Mouse (Mus musculus) left cerebral cortex, adult 18-20 months (tissue): ENCODE data around the gene Ccdc85c. TPM values are rescaled to one million over a fixed set of nuclear protein-coding genes. Genes with fewer than 3 reads are reported as not detected.

Experiments used
- DNase-seq, 2 experiments: peaks; one replicate each; pipeline ENCODE4 v3.0.0; 2021 to 2022; ENCODE audit warnings: low spot score in 2 of 2, mixed read lengths in 1 of 2
- long read RNA-seq, 2 experiments: library from polyadenylated mRNA; stranded (forward); transcript quantifications; one replicate each; pipeline ENCODE4 v2.0.0; 2021
- total RNA-seq, 2 experiments: library from RNA; stranded (reverse); gene quantifications; 2 replicates each; pipeline ENCODE4 v1.2.3; 2021

The Ccdc85c gene
- 10 to 100 TPM; 75.6 to 77.6 TPM for total RNA-seq
- long read RNA-seq, experiment 1, full-length matches to known transcripts, result 5 of 7 reads
- long read RNA-seq, experiment 1, partial matches to known transcripts, result 0 of 7 reads
- long read RNA-seq, experiment 1, other reads (novel, unspliced or antisense), result 2 of 7 reads
- long read RNA-seq, experiment 2, full-length matches to known transcripts, result 2 of 8 reads
- long read RNA-seq, experiment 2, partial matches to known transcripts, result 1 of 8 reads
- long read RNA-seq, experiment 2, other reads (novel, unspliced or antisense), result 5 of 8 reads

DNA sequence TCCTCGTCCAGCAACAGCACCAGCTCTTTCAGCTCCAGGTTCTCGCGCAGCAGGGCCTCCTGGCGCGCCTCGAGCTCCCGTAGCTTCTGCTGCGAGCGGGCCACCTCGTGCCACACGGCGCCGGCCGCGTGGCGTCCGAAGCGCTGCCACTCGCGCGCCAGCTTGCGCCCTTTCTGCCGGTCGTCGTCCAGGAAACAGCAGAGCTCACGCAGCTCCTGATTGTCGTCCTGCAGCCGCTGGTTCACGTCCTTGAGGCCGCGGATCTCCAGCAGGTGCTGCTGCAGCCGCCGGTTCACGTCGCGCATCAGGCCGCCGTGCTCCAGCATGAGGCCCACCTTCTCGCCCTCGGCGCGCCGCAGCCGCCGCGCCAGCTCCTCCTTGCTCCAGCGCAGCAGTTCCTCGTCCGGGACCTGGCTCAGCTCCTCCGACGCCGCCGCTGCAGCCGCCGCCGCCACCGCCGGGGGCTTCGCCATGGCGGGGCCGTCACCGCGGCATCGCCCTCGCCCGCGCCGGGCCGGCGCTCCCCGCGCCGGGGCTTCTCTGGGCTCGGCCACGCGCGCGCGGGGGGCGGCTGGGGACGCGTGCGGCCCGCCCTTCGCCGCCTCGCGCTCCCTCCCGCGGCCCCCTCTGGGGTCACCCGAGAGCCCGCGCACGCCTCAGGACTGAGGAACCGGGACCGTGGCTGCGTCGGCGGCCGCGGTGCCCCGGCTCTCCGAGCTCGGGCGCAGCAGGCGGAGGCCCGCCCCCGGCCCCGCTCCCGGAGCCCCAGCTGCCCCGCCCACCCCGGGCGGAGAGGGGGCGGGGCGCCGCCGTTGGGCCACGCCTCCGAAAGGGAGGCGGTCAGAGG is at the start of gene Ccdc85c:
Gene Ccdc85c (minus strand): TSS at position 765 of the 847 bp plus-strand sequence.
- peak; percentile 28 to 45 for DNase-seq

DNA sequence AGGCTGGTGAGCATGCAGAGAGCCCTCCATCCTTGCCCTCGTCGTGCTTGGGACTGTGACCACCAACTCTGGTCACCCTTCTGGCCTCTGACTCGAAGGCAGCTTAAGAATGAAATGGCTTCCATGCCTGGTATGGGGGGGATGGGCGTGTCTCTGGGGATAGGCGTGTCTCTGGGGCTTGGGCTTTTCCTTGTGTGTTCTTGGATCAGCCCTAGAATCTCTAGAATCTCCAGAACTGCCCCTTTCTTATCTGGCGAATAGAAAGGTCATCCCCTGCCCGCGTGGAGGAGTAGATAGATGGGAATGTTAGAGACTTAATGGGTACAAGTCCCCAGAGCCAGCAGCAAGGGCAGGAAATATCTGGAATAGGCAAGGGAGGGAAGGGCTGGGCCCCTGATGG is 44.9 kb upstream of the Ccdc85c start:
- no peak for DNase-seq

DNA sequence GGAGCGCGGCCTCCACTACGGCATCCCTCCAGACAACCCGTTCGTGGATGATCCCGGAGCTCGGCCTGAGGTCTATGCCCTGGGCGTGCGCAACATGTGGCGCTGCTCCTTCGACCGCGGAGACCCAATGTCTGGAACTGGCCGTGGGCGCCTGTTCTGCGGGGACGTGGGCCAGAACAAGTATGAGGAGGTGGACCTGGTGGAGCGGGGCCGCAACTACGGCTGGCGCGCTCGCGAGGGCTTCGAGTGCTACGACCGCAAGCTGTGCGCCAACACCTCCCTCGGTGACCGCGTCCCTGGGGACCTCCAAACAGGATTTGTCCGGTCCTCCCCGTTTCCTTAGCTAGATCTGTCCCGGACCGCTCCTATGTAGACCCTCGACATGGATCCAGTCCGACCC is 43.3 kb upstream of the Ccdc85c start:
- DNase-seq, result no peak

DNA sequence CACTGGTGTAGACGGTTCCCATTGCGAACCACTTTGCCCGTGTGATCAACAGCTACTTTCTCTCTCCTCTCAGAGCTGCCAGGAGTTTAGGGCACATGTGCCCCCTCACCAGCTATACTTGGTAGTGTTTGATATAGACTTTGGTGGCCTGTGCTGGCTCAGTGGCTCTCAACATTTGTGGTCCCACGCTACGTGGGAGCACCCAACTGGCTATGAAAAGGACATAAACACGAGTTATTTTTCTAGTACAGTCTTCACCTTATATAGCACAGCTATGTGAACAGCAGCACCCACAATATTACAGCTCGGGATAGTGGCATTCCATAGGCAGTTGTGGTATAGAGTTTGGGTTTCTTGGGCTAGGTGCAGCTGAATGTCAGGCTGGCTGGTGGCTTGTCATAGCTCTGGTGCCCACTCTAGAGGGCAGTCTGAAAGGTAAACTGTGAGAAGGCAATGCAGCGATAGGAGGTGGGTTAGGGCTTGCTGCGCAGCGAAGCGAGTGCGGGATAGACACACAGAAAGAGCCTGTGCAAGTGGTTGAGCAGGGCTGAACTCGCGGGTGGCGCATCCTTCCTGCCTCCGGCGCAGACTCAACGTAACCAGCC is 42.7 kb upstream of the Ccdc85c start:
- DNase-seq, result no peak

DNA sequence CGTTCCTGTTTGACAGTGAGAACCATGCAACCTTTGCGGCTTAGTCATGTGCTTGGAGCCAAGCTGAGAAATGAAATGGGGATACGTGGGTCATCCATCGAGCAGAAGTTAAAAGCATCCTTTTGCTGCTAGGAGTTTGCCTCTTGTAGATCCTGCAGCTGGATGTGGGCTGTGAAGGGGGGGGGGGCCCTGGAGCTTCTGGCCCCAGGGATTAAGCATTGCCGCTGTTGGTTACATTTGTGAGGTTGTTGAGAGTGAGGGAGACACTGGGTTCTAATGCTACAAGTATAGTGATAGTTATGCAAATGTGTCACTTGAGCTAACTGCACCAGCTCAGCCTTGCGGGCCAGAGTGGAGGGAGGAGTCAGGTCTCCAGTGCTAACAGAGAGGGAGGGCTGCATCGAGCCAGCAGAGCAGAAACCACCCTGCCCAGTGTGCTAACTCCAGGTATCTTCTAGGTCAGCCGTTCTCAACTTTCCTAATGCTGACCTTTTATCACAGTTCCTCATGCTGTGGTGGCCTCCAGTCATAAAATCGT is 42.0 kb upstream of the Ccdc85c start:
- DNase-seq, result no peak

DNA sequence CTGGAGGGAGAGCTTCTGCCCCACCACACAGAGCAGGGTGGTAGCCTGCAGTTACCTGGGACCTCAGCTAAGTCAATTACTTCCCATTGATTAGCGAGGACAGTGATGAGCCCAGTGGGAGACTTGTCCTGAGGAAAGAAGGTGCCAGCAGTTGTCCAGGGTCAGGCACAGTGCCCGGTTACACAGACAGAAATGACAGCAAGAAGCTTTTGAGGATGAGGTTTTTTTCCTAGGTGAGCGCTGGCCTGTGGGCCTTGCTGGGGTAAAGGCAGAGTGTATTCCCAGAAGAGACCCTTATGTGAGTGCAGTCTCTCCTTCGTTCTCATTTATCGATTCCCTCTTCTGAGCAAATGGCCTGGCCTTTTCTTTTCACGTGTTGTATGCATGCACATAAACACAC is 41.4 kb upstream of the Ccdc85c start:
- DNase-seq, result no peak

DNA sequence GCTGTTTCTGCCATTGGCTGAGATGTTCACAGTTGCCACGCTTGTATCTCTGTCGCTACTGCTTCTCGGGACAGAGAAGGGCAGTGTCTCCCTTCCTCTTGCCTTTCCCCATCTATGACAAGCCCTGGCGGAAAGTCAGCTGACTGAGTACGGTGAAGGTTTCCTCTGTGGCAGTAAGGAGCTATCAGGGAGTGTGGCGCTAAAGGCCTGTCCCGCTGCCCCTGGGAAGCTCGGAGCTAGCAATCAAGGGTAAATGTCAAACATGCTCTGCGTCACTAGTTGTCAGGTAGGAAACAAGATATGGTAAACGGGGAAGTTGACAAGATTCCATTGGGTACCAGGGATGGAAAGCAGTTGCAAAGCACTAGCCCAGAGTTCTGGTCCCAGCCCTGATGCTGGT is 40.6 kb upstream of the Ccdc85c start:
- DNase-seq, result no peak

DNA sequence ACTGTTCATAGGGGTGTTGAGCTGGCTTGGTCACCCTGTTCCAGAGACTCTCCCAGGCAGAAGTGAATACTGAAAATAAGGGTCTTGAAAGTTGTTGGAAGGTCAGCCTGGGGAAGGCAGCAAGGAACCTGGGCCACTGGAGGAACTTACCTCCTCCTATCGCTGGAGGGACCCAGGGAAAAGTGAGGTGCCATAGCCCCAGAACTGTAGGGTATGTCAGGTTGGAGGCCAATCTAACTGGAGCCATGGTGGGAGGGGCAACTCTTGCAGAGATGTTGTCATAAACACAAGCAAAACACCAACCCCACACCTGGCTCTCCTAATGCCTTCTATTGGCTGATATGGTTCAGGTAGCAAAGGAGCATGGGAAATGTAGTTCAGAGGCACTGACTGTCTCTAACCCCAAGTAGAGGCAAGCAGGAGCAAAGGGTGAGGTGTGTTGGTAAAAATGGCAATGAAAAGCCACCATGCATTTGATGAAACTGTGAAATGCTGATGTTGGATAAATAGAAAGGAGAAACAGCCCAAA is 38.1 kb upstream of the Ccdc85c start:
- DNase-seq, result no peak

DNA sequence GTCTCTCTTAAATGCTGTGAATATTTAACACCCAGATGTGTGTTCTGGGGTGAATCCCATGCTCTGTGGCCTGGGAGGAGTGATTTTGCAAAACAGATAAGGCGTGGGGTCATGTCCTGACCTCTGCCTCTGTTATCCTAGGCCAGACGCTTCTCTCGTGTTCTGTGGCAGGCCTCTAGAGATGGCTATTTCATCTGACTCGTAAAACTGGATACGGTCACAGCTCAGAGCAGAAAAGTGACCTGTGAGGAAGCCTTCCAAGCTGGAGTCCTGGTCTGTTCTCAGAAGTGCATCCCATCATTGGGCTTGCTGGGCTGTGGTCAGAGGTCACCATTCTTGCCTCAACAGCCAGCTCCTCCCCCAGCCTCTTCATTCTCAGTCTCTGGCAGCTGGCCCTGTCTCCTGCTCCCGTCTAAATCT is 37.2 kb upstream of the Ccdc85c start:
- no peak for DNase-seq

DNA sequence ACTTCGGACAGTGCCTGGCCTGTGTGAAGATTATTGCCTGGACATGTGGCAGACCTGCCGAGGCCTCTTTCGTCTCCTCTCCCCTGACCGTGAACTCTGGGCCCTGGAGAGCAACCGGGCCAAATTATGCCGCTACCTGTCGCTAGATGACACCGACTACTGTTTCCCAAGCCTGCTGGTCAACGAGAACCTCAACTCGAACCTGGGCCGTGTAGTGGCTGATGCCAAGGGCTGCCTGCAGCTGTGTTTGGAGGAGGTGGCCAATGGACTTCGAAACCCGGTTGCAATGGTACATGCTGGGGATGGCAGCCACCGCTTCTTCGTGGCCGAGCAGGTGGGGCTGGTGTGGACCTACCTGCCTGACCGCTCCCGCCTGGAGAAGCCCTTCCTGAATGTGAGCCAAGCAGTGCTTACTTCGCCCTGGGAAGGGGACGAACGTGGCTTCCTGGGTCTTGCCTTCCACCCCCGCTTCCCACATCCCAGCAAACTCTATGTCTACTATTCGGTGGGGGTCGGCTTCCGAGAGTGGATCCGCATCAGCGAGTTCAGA is 36.6 kb upstream of the Ccdc85c start:
- DNase-seq, result no peak

DNA sequence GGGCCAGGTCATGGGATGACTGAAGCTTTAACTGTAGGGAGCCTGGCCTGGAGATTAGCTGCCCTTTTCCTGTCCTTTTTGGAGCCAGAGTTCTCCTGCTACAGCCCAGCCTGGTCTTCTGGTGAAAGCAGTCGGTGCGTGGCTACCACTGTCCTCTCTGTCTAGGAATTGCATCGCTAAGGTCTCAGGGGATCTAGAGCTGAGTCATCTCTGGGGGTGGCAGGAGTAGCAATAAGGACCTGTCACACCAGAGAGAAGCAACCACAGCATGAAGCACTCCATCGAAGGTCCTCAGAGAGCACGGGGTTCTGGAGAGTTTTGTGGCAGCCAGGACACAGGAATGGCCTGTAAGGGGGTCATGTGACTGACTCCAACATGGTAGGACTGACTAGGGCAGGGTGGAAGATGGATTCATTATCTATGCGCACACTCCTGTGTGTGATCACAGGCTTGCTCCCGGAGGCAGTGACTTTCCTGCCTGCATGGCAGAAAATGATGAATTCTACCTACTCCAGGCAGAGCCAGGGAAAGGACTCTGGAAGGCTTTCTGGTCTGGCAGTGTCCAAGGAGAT is 35.3 kb upstream of the Ccdc85c start:
- DNase-seq, result no peak

DNA sequence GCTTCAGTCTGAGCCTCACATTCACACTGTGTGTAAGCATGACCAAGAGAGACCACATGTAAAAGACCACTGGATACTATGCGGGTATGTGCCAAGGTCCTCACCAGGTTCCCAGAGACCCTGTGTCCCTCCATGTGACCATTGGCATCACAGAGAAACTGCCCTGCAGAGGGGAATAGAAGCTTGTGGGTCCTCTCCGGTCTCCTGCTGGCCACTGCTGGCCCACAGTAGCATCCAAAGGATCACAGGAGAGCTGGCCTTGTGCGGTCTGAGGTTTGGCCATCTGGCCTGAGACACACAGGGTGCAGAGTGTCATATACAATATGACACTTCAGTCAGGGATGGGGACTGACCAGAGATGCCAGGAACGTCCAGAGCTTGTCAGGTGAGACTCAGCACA is 34.8 kb upstream of the Ccdc85c start:
- DNase-seq, result no peak

DNA sequence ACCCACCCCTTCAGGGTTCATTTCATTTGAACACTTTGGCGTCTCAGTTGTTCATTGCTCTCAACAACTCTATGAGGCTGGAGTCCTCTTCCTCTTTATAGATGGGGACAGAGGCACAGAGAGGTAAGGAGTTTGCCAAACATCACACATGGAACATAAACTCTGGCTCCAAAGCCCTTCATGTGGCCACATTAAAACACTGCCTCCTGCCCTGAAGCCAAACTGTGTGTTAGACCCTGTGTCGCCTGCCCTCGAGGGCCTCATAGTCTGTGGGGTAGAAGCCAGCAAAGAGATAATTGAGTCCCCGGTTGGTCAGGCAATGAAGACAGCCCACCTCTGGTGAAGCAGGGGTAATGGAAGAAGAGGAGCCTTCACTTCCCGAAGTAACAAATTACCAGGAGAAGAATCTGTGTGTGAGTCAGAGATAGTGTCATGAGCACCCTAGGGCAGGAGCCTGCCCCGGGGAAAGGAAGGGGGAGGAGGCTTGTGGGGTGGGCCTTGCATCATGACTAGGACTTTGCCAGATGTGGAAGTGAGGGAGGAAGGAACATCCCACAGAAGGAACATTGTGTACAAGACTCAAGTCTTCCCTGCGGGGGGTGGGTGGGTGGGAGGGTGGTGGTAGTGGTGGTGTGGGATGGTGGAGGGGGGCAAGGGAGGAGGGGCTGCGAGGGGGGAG is 34.0 kb upstream of the Ccdc85c start:
- no peak for DNase-seq

DNA sequence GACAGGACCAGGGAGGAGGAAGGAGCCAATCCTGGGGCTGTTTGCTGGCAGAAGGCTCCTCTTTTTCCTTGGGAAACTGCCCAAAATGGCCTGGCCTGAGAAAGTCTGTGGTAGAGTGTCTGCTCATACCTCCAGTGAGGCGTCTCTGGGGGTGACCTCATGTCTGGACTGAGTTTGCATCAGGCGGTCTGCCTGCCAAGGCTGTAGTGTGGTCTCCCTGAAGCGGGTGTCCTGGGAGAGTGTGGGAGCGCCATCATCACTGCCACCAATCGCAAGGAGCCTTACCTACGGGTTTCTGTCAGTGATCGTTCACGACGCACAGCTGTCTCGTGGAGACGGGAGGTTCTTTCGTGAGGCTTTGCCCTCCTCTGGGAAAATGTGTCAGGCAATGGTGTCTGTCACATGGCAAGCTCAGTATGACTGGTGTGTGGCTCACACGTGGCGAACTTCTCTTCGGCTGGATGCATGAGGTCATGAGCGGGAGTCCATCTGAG is 33.2 kb upstream of the Ccdc85c start:
- no peak for DNase-seq

DNA sequence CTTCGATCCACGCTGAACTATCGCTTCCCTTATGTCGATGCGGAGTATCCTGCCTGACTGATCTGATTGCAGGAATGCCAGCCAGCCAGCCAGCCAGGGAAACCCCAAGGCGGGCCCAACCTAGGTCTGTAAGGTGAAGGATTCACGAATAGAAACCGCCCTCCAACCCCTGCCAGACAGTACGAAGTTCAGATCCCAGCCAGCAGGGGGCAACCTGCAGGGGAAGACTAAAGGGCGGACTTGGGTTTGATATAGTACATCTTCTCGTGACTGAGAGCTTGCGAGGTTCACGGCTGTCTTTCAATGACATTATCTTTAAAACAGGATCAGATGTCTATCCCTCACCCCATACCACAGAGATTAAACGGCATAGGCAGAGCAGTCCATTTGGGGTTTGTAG is 32.3 kb upstream of the Ccdc85c start:
- peak; percentile 53 to 73 for DNase-seq

DNA sequence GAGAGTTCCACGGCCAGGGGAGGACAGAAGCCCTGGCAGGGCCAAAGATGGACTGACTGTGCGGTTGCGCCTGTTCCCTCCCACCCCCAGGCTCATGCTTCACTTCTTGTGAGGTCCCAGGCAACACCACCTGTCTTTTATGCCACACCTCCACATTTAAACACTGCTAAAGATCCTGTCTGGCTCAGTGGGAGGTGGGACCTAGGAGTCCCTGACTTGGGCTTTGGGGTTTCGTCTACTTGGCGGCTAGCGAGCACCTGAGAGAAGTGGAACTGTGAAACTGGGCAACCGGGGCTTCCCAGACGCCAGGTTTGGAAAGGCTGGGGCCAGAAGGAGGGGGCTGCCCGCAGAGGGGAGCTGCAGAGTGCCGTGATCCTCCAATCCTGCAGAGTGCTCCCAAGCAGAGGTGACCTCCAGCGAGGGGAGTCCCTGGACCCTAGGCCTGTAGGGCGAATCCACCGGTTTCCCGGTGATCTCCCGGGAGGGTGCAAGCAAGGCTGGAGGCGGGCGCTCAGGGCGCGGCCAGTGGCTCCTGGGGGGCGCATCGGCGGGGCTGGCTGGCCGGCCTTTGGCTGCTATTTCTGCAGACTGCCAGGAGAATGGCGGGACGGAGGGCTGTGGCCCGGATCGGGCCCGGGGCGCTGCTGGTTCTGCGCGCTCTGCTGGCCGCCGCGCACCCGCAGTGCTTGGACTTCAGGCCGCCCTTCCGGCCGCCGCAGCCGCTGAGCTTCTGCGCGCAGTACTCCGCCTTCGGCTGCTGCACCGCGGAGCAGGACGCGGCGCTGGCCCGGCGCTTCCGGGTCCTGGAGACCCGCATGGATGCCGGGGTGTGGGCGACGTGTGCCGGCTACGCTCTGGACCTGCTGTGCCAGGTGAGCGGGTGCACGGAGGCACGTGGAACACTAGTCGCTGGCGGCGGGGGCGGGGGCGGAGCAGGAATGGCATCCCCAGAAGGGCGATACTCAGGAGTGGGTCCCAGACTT is 30.9 kb upstream of the Ccdc85c start, which contains the start of gene Hhipl1:
Gene Hhipl1 (plus strand): TSS at position 459 of the 983 bp plus-strand sequence.
- DNase-seq, result peak; percentile 29 to 33

DNA sequence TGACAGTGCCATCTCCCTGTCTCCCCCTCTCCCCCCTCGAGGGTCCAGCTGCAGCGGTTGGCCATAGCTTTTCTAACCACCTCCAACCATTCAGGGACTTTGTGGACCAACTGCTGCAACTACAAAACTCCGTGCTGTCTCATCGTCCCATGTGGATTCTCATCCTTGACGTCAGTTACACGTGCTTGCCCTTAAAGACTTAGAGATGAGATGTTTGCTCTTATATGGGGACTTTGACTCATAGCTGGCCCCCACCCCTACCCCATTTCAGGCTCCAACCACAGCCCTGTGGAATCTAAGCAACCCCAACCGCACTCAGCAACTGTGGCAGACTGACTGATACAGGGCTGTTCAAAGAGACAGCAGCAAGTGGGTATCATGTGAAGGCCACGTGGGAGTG is 29.9 kb upstream of the Ccdc85c start:
- no peak for DNase-seq

DNA sequence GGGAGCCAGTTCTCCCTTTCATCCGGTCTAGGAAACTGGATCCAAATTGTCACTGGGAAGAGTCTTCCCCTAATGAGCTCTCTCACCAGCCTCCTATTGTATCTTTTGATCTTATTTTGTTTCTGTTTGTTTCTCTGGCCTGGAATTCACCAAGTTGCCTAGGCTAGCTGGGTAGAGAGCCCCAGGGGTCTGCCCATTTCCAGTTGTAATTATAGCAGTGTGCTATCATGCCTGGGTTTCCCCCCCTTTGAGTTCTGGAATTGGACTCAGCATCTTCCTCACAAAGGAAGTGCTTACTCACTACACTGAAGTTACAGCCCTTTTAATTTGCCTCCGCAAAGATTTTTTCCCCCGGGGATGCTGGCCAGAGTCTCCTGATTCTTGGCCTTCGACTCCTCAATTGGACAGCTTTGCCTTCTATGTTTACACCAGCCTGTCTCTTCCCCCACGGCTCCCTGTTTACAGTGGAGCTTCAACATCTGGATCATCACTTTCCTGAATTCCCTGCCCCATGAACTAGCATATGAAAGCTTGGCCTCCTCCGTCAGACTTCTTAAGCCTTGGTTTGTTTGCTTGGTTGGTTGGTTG is 28.6 kb upstream of the Ccdc85c start:
- no peak for DNase-seq

DNA sequence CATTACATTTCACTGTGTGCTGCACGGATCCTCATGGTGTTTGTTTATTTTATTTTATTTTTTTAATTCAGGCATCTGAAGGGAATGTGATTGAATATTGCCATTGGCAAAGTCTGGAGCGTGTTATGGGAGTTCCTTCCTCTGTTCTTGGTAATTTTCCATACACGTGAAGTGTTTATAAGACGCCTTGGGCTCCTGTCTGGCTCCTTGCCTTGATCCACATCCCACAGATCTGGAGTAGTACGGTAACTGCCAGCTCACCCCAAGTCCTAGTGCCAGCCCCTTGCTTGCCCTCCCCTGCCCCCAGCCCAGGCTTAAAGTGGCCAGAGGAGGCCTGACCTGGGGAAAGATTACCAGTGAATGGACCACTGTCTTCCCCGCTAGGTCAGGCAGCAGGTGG is 25.8 kb upstream of the Ccdc85c start:
- no peak for DNase-seq
